In the genomic region with DNA sequence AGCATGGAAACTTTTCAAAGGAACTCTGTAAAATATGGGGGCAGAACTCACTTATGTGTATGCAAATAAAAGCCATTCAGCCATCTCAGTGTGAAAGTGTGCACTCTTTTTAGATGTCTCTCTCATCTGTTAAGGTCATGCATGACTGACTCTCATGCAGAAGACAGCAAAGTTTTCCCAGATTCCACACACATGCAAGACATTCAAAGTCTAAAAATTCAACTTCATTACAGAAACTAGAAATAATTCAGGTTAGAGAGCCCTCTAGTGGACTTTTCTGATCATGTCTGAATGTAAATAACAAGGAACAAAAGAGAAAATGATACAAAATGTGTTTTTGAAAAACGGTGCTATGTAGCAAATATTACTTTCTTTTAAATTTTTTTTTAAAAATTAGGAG, we compare ENCODE assay signal across 12 mouse cellular contexts.
DNase-seq lines count a peak whose midpoint lies in the region; ATAC-seq and TF ChIP-seq lines count a peak whose summit lies in the region.
"Had no signal": no experiment of that assay in that cellular context is flagged by ENCODE, and none has a peak within 500 bp of the region (broad histone marks: within the 10 kb centered on the region; RNA-seq: fewer than 3 reads in every experiment).

No protein-coding gene starts in this region.

- H3K36me3 ChIP-seq in hindbrain, embryonic 11.5 days (ENCODE audit: control insufficient read depth, insufficient read depth, low read length), result no peaks in the 10 kb centered on the region
- H3K36me3 ChIP-seq in hindbrain, embryonic 12.5 days, result no peaks in the 10 kb centered on the region
- H3K36me3 ChIP-seq in midbrain, embryonic 12.5 days, result no peaks in the 10 kb centered on the region
- no peaks in the 10 kb centered on the region for H3K36me3 ChIP-seq in midbrain, embryonic 10.5 days
- no peaks in the 10 kb centered on the region for H3K36me3 ChIP-seq in embryonic facial prominence, embryonic 14.5 days (ENCODE audit: control insufficient read depth, insufficient read depth, low read length)
- no peaks in the 10 kb centered on the region for H3K36me3 ChIP-seq in stomach, postnatal 0 days (ENCODE audit: control insufficient read depth, insufficient read depth, low read length)
- H3K36me3 ChIP-seq: heart, embryonic 13.5 days; lung, embryonic 15.5 days had no signal

- no peaks in the 10 kb centered on the region for H3K27me3 ChIP-seq in hindbrain, embryonic 11.5 days (ENCODE audit: control insufficient read depth, insufficient read depth, low read length)
- H3K27me3 ChIP-seq in hindbrain, embryonic 12.5 days, result no peaks in the 10 kb centered on the region
- no peaks in the 10 kb centered on the region for H3K27me3 ChIP-seq in midbrain, embryonic 12.5 days
- H3K27me3 ChIP-seq in midbrain, embryonic 10.5 days (ENCODE audit: low read depth, poor library complexity, severe bottlenecking), result no peaks in the 10 kb centered on the region
- H3K27me3 ChIP-seq in embryonic facial prominence, embryonic 14.5 days (replicated peaks; ENCODE audit: control insufficient read depth, insufficient read depth, low read length), result no peaks in the 10 kb centered on the region
- H3K27me3 ChIP-seq in stomach, postnatal 0 days (ENCODE audit: control insufficient read depth, insufficient read depth, low read length), result no peaks in the 10 kb centered on the region
- H3K27me3 ChIP-seq: CH12.LX; heart, embryonic 13.5 days; lung, embryonic 15.5 days had no signal

- TF ChIP-seq CTCF in stomach, postnatal 0 days (IDR thresholded peaks at IDR 0.05; ENCODE audit: low read depth), result peak; percentile 69

- TF ChIP-seq EP300 in stomach, postnatal 0 days (optimal IDR thresholded peaks at IDR 0.05), result no peak

- ATAC-seq in hindbrain, embryonic 11.5 days (ENCODE audit: low FRiP score), result peak; percentile 55; the same call in 1 of the 2 replicates
- no peak; the same call in 1 of the 2 replicates for ATAC-seq in hindbrain, embryonic 12.5 days (ENCODE audit: low FRiP score)
- ATAC-seq in midbrain, embryonic 12.5 days (ENCODE audit: low FRiP score, low read depth), result peak; percentile 78
- no peak for ATAC-seq in embryonic facial prominence, embryonic 14.5 days (ENCODE audit: low read depth)
- no peak for ATAC-seq in stomach, postnatal 0 days (ENCODE audit: low FRiP score, low TSS enrichment)

- WGBS in hindbrain, embryonic 11.5 days, result 28% methylated on average over 1 of the region's 1 CpGs
- WGBS in hindbrain, embryonic 12.5 days, result 34% methylated on average over 1 of the region's 1 CpGs
- 26% methylated on average over 1 of the region's 1 CpGs for WGBS in midbrain, embryonic 12.5 days
- WGBS in midbrain, embryonic 10.5 days, result 24% methylated on average over 1 of the region's 1 CpGs
- WGBS in embryonic facial prominence, embryonic 14.5 days, result 18% methylated on average over 1 of the region's 1 CpGs
- 12% methylated on average over 1 of the region's 1 CpGs for WGBS in stomach, postnatal 0 days

- H3K9me3 ChIP-seq in hindbrain, embryonic 11.5 days (ENCODE audit: control insufficient read depth, low read length), result no peaks in the 10 kb centered on the region
- H3K9me3 ChIP-seq in hindbrain, embryonic 12.5 days (replicated peaks), result no peaks in the 10 kb centered on the region
- no peaks in the 10 kb centered on the region for H3K9me3 ChIP-seq in midbrain, embryonic 12.5 days
- no peaks in the 10 kb centered on the region for H3K9me3 ChIP-seq in midbrain, embryonic 10.5 days (replicated peaks)
- no peaks in the 10 kb centered on the region for H3K9me3 ChIP-seq in embryonic facial prominence, embryonic 14.5 days (ENCODE audit: control insufficient read depth, low read length)
- H3K9me3 ChIP-seq in stomach, postnatal 0 days (ENCODE audit: control insufficient read depth, low read length), result no peaks in the 10 kb centered on the region
- H3K9me3 ChIP-seq: heart, embryonic 13.5 days; lung, embryonic 15.5 days had no signal

- peak; percentile 51 for DNase-seq in hindbrain, embryonic 11.5 days (ENCODE audit: low spot score)
- no peak for DNase-seq in midbrain, embryonic 10.5 days (ENCODE audit: low spot score)
- peak; percentile 79 for DNase-seq in embryonic facial prominence, embryonic 14.5 days (ENCODE audit: low spot score)
- no peak for DNase-seq in stomach, postnatal 0 days (ENCODE audit: low spot score)
- DNase-seq in adrenal gland, postnatal 14 days, result no peak
- no peak for DNase-seq in cerebellum, adult 18-20 months

- H3K4me3 ChIP-seq in hindbrain, embryonic 11.5 days (ENCODE audit: low read depth, low read length), result no peak overlapping the region
- H3K4me3 ChIP-seq in hindbrain, embryonic 12.5 days, result no peak overlapping the region
- H3K4me3 ChIP-seq in midbrain, embryonic 12.5 days, result no peak overlapping the region
- no peak overlapping the region for H3K4me3 ChIP-seq in midbrain, embryonic 10.5 days
- no peak overlapping the region for H3K4me3 ChIP-seq in embryonic facial prominence, embryonic 14.5 days (ENCODE audit: low read depth, low read length)
- H3K4me3 ChIP-seq in stomach, postnatal 0 days (ENCODE audit: low read depth, low read length), result no peak overlapping the region
- H3K4me3 ChIP-seq: erythroblast, embryonic 14.5 days; heart, embryonic 13.5 days; lung, embryonic 15.5 days had no signal

- no peak overlapping the region for H3K9ac ChIP-seq in hindbrain, embryonic 11.5 days (ENCODE audit: low read depth, low read length)
- H3K9ac ChIP-seq in hindbrain, embryonic 12.5 days, result no peak overlapping the region
- no peak overlapping the region for H3K9ac ChIP-seq in midbrain, embryonic 12.5 days (replicated peaks)
- no peak overlapping the region for H3K9ac ChIP-seq in embryonic facial prominence, embryonic 14.5 days (ENCODE audit: low read depth, low read length)
- H3K9ac ChIP-seq in stomach, postnatal 0 days (ENCODE audit: low read length), result no peak overlapping the region
- H3K9ac ChIP-seq: heart, embryonic 13.5 days; lung, embryonic 15.5 days had no signal

- no peak overlapping the region for H3K4me2 ChIP-seq in hindbrain, embryonic 11.5 days (replicated peaks; ENCODE audit: low read depth, low read length)
- no peak overlapping the region for H3K4me2 ChIP-seq in hindbrain, embryonic 12.5 days (replicated peaks)
- no peak overlapping the region for H3K4me2 ChIP-seq in midbrain, embryonic 12.5 days (replicated peaks)
- no peak overlapping the region for H3K4me2 ChIP-seq in embryonic facial prominence, embryonic 14.5 days (ENCODE audit: low read depth, low read length)
- no peak overlapping the region for H3K4me2 ChIP-seq in stomach, postnatal 0 days (replicated peaks; ENCODE audit: low read depth)
- H3K4me2 ChIP-seq: heart, embryonic 13.5 days; lung, embryonic 15.5 days had no signal

- no peak overlapping the region for H3K27ac ChIP-seq in hindbrain, embryonic 11.5 days (ENCODE audit: low read depth, low read length)
- H3K27ac ChIP-seq in hindbrain, embryonic 12.5 days, result no peak overlapping the region
- H3K27ac ChIP-seq in midbrain, embryonic 12.5 days (replicated peaks), result no peak overlapping the region
- no peak overlapping the region for H3K27ac ChIP-seq in midbrain, embryonic 10.5 days (replicated peaks)
- no peak overlapping the region for H3K27ac ChIP-seq in embryonic facial prominence, embryonic 14.5 days (replicated peaks; ENCODE audit: low read depth, low read length)
- no peak overlapping the region for H3K27ac ChIP-seq in stomach, postnatal 0 days (replicated peaks)
- H3K27ac ChIP-seq: heart, embryonic 13.5 days; lung, embryonic 15.5 days had no signal

- no peaks in the 10 kb centered on the region for H3K4me1 ChIP-seq in hindbrain, embryonic 11.5 days (replicated peaks; ENCODE audit: control insufficient read depth, insufficient read depth, low read length)
- no peaks in the 10 kb centered on the region; the same call in 1 of the 2 replicates for H3K4me1 ChIP-seq in hindbrain, embryonic 12.5 days
- no peaks in the 10 kb centered on the region for H3K4me1 ChIP-seq in midbrain, embryonic 12.5 days
- no peaks in the 10 kb centered on the region for H3K4me1 ChIP-seq in midbrain, embryonic 10.5 days
- no peaks in the 10 kb centered on the region for H3K4me1 ChIP-seq in embryonic facial prominence, embryonic 14.5 days (ENCODE audit: control insufficient read depth, insufficient read depth, low read length)
- H3K4me1 ChIP-seq in stomach, postnatal 0 days (replicated peaks; ENCODE audit: control insufficient read depth, insufficient read depth), result no peaks in the 10 kb centered on the region
- H3K4me1 ChIP-seq: heart, embryonic 13.5 days; lung, embryonic 15.5 days had no signal

Comparison
In these comparisons a context has a peak if more than half of its experiments do, and no peak if none do; other contexts are left out.
1. ATAC-seq: peak in hindbrain, embryonic 11.5 days (single experiment) and midbrain, embryonic 12.5 days (single experiment); none in hindbrain, embryonic 12.5 days (single experiment), embryonic facial prominence, embryonic 14.5 days (single experiment) and stomach, postnatal 0 days (single experiment).
2. DNase-seq: peak in hindbrain, embryonic 11.5 days (single experiment) and embryonic facial prominence, embryonic 14.5 days (single experiment); none in midbrain, embryonic 10.5 days (single experiment), stomach, postnatal 0 days (single experiment), adrenal gland, postnatal 14 days (single experiment) and cerebellum, adult 18-20 months (0 of 2).